Mouse (Mus musculus) MEL (cell line): ENCODE measurements around the gene Macrod2. TPM values are rescaled to one million over a fixed set of nuclear protein-coding genes. Genes with fewer than 3 reads are reported as not detected.

Experiments
- DNase-seq: peaks from one replicate; pipeline ENCODE4 v3.0.0; 2011; ENCODE audit warnings: low read depth, low spot score
- H3K27ac ChIP-seq: 2 replicates; pipeline ENCODE4 v1.5.1; 2012; ENCODE audit warnings: low read depth, mild to moderate bottlenecking, control low read depth, low read length, moderate library complexity; ENCODE audit not compliant: control insufficient read depth
- H3K27me3 ChIP-seq, 2 experiments: fragments of 150-350 bp in 1 of 2; sonication (generic) in 1 of 2; 2 replicates each; pipeline ENCODE4 v1.6.1; 2012; ENCODE audit warnings: low read length in 2 of 2, mild to moderate bottlenecking in 2 of 2, improper control_type of control experiment in 1 of 2, moderate library complexity in 1 of 2; ENCODE audit not compliant: insufficient read depth in 2 of 2, control insufficient read depth in 1 of 2
- H3K36me3 ChIP-seq, 2 experiments: 2 replicates each; pipeline ENCODE4 v1.6.1; 2012 to 2014; ENCODE audit warnings: low read length in 2 of 2, improper control_type of control experiment in 1 of 2, inconsistent platforms in 1 of 2, mild to moderate bottlenecking in 1 of 2; ENCODE audit not compliant: insufficient read depth in 2 of 2, control insufficient read depth in 1 of 2
- H3K4me1 ChIP-seq, 2 experiments: fragments of 150-350 bp in 1 of 2; sonication (generic) in 1 of 2; 2 replicates each; pipeline ENCODE4 v1.6.1; 2012; ENCODE audit warnings: low read length in 2 of 2, improper control_type of control experiment in 1 of 2, mild to moderate bottlenecking in 1 of 2; ENCODE audit not compliant: insufficient read depth in 2 of 2, control insufficient read depth in 1 of 2
- H3K4me3 ChIP-seq, 2 experiments: fragments of 150-350 bp in 1 of 2; sonication (generic) in 1 of 2; 2 replicates each; pipeline ENCODE4 v1.5.1; 2012; ENCODE audit warnings: low read depth in 2 of 2, low read length in 2 of 2, mild to moderate bottlenecking in 2 of 2, moderate library complexity in 2 of 2, control low read depth in 1 of 2, improper control_type of control experiment in 1 of 2; ENCODE audit not compliant: control insufficient read depth in 1 of 2, insufficient read depth in 1 of 2
- H3K79me2 ChIP-seq: 2 replicates; pipeline ENCODE4 v1.6.1; 2012; ENCODE audit warnings: mild to moderate bottlenecking, low read length, moderate library complexity; ENCODE audit not compliant: control insufficient read depth, poor library complexity, insufficient read depth
- H3K9ac ChIP-seq: 2 replicates; pipeline ENCODE4 v1.6.1; 2012; ENCODE audit warnings: low read depth, mild to moderate bottlenecking, control low read depth, low read length, moderate library complexity; ENCODE audit not compliant: control insufficient read depth, poor library complexity, severe bottlenecking
- H3K9me3 ChIP-seq: fragments of 150-350 bp; sonication (generic); replicated peaks from 2 replicates; pipeline ENCODE4 v1.6.1; 2012; ENCODE audit warnings: mild to moderate bottlenecking, low read length, improper control_type of control experiment, moderate library complexity; ENCODE audit not compliant: insufficient read depth
- CHD1 ChIP-seq: IDR thresholded peaks from 2 replicates; pipeline ENCODE4 v1.6.1; 2012; ENCODE audit warnings: low read depth, mild to moderate bottlenecking, inconsistent platforms, low read length, improper control_type of control experiment
- E2F4 ChIP-seq: IDR thresholded peaks from 2 replicates; pipeline ENCODE4 v1.6.1; 2011; ENCODE audit warnings: low read depth, low read length, improper control_type of control experiment, borderline replicate concordance
- GABPA ChIP-seq: IDR thresholded peaks from 2 replicates; pipeline ENCODE4 v1.6.1; 2012; ENCODE audit warnings: low read depth, mild to moderate bottlenecking, inconsistent platforms, low read length, improper control_type of control experiment, moderate library complexity
- HCFC1 ChIP-seq: IDR thresholded peaks from 2 replicates; pipeline ENCODE4 v1.6.1; 2012; ENCODE audit warnings: low read depth, mild to moderate bottlenecking, inconsistent platforms, low read length, improper control_type of control experiment, moderate library complexity
- KAT2A ChIP-seq: conservative IDR thresholded peaks from 2 replicates; pipeline ENCODE4 v1.6.1; 2012; ENCODE audit warnings: low read depth, low read length, improper control_type of control experiment, inconsistent platforms
- MAX ChIP-seq: IDR thresholded peaks from 2 replicates; pipeline ENCODE4 v1.6.1; 2011; ENCODE audit warnings: low read length, improper control_type of control experiment
- MAZ ChIP-seq: IDR thresholded peaks from 2 replicates; pipeline ENCODE4 v1.6.1; 2012; ENCODE audit warnings: low read depth, mild to moderate bottlenecking, inconsistent platforms, low read length, improper control_type of control experiment
- MXI1 ChIP-seq: IDR thresholded peaks from 2 replicates; pipeline ENCODE4 v1.6.1; 2011; ENCODE audit warnings: mild to moderate bottlenecking, low read depth, low read length, improper control_type of control experiment
- MYB ChIP-seq: IDR thresholded peaks from 2 replicates; pipeline ENCODE4 v1.6.1; 2011; ENCODE audit warnings: mild to moderate bottlenecking, low read depth, low read length, improper control_type of control experiment
- NELFE ChIP-seq: IDR thresholded peaks from 2 replicates; pipeline ENCODE4 v1.6.1; 2011; ENCODE audit warnings: low read depth, low read length, improper control_type of control experiment
- NRF1 ChIP-seq: IDR thresholded peaks from 2 replicates; pipeline ENCODE4 v1.6.1; 2014; ENCODE audit warnings: low read depth, mild to moderate bottlenecking, inconsistent platforms, low read length, improper control_type of control experiment, moderate library complexity; ENCODE audit not compliant: poor library complexity, insufficient read depth, severe bottlenecking
- POLR2A ChIP-seq, 2 experiments: IDR thresholded peaks; 2 replicates each; pipeline ENCODE4 v1.6.1; 2011 to 2012; ENCODE audit warnings: low read length in 2 of 2, mild to moderate bottlenecking in 2 of 2, control low read depth in 1 of 2, improper control_type of control experiment in 1 of 2, low read depth in 1 of 2, moderate library complexity in 1 of 2; ENCODE audit not compliant: control insufficient read depth in 1 of 2, insufficient read depth in 1 of 2, poor library complexity in 1 of 2
- POLR2AphosphoS2 ChIP-seq: IDR thresholded peaks from 2 replicates; pipeline ENCODE4 v1.6.1; 2011; ENCODE audit warnings: low read length, improper control_type of control experiment
- TAL1 ChIP-seq: IDR thresholded peaks from 2 replicates; pipeline ENCODE4 v1.6.1; 2012; ENCODE audit warnings: mild to moderate bottlenecking, inconsistent platforms, low read length, moderate library complexity, mixed read lengths
- USF1 ChIP-seq: IDR thresholded peaks from 2 replicates; pipeline ENCODE4 v1.6.1; 2014; ENCODE audit warnings: low read depth, mild to moderate bottlenecking, inconsistent platforms, low read length, improper control_type of control experiment, moderate library complexity
- USF2 ChIP-seq, 2 experiments: IDR thresholded peaks; 2 replicates each; pipeline ENCODE4 v1.6.1; 2011 to 2012; ENCODE audit warnings: improper control_type of control experiment in 2 of 2, low read length in 2 of 2, borderline replicate concordance in 1 of 2, inconsistent platforms in 1 of 2, low read depth in 1 of 2, mild to moderate bottlenecking in 1 of 2; ENCODE audit not compliant: insufficient read depth in 1 of 2
- ZMIZ1 ChIP-seq: IDR thresholded peaks from 2 replicates; pipeline ENCODE4 v1.6.1; 2012; ENCODE audit warnings: low read depth, mild to moderate bottlenecking, inconsistent platforms, low read length, improper control_type of control experiment, moderate library complexity
- polyA plus RNA-seq, 2 experiments: library from polyadenylated mRNA; stranded (reverse) in 1 of 2; unstranded in 1 of 2; fragments of >175 nt in 1 of 2; fragments of >200 nt in 1 of 2; gene quantifications; 2 replicates each; pipeline versions ENCODE4 v1.2.1 to v1.2.4; 2012; ENCODE audit warnings: low replicate concordance in 2 of 2, low read depth in 1 of 2; ENCODE audit not compliant: insufficient read length in 2 of 2, insufficient read depth in 1 of 2, missing spikeins in 1 of 2
- total RNA-seq: library from RNA; depleted of rRNA; stranded (reverse); fragments of 300-350 nt; gene quantifications from 2 replicates; pipeline ENCODE4 v1.2.3, GENCODE M21; 2012

Gene Macrod2
- total and polyA plus RNA-seq, 3 experiments = not detected

DNA sequence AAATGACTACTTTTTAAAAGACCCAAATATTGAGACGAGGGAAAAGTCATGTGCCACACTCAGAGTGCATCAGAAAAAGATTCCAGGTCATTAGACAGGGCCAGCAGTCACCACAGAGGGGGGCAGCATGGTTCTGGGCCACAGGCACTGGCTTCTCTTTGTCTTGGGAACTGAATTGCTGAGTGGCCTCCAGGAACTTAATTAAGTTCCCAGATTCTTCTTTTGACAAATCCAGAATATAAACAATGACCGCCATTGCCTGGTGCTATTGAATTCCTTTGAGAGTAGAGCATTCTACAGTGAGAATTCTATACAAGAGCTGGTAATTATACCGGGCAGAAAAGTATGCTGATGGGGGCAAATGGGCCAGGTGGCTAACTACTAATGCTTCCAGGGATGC, 1560.1 kb downstream of the Macrod2 start:
- H3K27me3 ChIP-seq = no peaks in the 10 kb centered on the region
- H3K4me3 ChIP-seq = no peak overlapping the region
- no peak for DNase-seq
- H3K36me3 ChIP-seq = no peaks in the 10 kb centered on the region
- H3K27ac ChIP-seq = no peak overlapping the region
- H3K9ac ChIP-seq = no peak overlapping the region
- H3K79me2 ChIP-seq = no peaks in the 10 kb centered on the region
- no peaks in the 10 kb centered on the region for H3K4me1 ChIP-seq
- H3K9me3 ChIP-seq = no peaks in the 10 kb centered on the region
- no peak for TF ChIP-seq MAZ
- no peak for TF ChIP-seq E2F4

DNA sequence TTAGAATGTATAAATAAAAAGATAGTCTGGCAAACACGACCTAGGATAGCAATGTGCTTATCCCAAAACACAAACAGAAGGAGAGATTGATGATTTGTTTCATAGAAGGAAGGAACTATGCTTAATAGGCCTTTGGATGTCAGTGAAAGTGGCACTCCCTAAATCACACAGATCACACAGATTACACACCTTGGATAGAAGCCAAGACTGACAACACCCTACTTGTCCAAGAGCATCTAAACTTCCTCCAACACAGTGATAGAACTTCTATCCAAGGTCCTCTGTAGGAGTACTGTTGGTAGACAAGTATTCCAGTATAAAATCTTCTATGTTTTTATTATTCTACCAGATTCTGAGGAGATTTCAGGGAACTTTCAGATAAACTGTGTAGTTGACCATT, 1567.8 kb downstream of the Macrod2 start:
- no peak overlapping the region for H3K4me3 ChIP-seq
- no peaks in the 10 kb centered on the region for H3K4me1 ChIP-seq
- no peaks in the 10 kb centered on the region for H3K36me3 ChIP-seq
- no peak for TF ChIP-seq TAL1
- TF ChIP-seq NELFE = no peak
- no peak for TF ChIP-seq USF1
- no peak for TF ChIP-seq CHD1
- TF ChIP-seq E2F4 = no peak
- TF ChIP-seq KAT2A = no peak
- no peak for TF ChIP-seq HCFC1
- no peak for TF ChIP-seq USF2 (IDR thresholded peaks at IDR 0.05; ENCODE audit: borderline replicate concordance in 1 of 2, insufficient read depth in 1 of 2, low read depth in 1 of 2, low read length in 2 of 2)
- no peak for TF ChIP-seq ZMIZ1
- no peak for TF ChIP-seq POLR2AphosphoS2
- TF ChIP-seq POLR2A (IDR thresholded peaks at IDR 0.05; ENCODE audit: control insufficient read depth in 1 of 2, insufficient read depth in 1 of 2, low read depth in 1 of 2, low read length in 2 of 2, poor library complexity in 1 of 2) = no peak
- no peak for TF ChIP-seq NRF1
- no peak for TF ChIP-seq MYB
- TF ChIP-seq MAZ = no peak
- TF ChIP-seq GABPA = no peak
- TF ChIP-seq MAX = no peak
- TF ChIP-seq MXI1 = no peak
- no peaks in the 10 kb centered on the region for H3K79me2 ChIP-seq
- no peak overlapping the region for H3K9ac ChIP-seq
- no peaks in the 10 kb centered on the region for H3K9me3 ChIP-seq
- no peak overlapping the region for H3K27ac ChIP-seq
- no peak for DNase-seq
- no peaks in the 10 kb centered on the region for H3K27me3 ChIP-seq
